Mouse (Mus musculus) cerebellum, adult 9-11 months (tissue): ENCODE data around the gene Upp2.

ENCODE experiments used
- DNase-seq: peaks from one replicate; pipeline ENCODE4 v3.0.0; 2022

Upp2 gene

DNA sequence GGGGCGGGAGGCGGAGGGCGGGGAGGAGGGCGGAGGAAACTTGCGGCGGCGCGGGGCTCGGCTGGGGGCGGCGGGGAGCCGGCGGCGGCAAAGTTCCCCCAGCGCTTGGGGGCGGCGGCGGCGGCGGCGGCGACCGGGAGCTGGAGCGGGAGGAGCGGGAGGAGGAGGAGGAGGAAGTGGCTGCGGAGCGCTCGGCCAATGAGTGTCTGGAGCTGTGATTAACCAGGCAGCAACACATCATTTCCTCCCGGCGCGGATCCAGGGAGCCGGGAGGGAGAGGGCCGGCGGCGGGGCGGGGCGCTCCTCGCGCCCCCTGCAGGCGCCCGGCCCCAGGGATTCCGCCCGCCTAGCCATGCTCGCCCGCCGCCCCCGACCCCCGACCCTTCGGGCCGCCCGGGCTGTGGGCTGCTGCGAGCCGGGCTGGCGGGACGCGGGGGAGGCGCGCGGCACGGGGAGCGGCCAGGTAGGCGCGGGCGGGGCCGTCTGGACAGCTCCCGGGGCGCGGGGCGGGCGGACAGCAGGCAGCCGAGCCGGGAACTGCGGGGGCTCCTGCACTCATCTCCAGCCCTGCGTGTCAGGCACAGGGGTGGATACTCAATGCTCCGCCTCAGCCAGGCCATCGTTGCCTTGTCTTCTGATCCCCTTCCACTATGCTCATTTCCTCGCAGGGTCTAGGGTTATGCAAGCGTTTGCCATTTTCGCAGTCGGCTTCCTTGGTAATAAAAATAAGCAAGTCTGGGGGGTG, at the start of gene Upp2, which contains the start of gene Acvr1:
Upp2 (plus strand) TSS at position 233 of the 745 bp plus-strand sequence.
Acvr1 (minus strand) TSS at position 92 of the 745 bp plus-strand sequence.
- peak; percentile 94 for DNase-seq

DNA sequence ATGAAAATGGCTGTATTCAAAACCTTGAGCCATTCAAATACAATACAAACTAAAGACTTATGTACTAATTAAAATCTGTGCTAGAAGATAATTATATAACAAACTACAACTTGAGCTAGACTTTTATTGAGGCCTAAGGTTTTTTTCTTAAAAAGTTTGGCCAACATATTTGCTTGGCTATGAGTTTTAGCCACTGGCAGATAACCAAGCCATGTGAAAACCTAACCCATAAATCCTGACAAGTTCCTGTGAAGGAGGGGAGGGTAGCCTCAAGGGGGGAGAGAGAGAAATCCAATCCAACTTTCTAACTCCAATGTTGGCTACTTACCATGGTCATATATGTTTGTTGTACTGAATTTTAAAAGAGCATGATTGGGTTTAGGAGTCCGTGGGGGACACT, 48.6 kb upstream of the Upp2 start:
- no peak for DNase-seq

DNA sequence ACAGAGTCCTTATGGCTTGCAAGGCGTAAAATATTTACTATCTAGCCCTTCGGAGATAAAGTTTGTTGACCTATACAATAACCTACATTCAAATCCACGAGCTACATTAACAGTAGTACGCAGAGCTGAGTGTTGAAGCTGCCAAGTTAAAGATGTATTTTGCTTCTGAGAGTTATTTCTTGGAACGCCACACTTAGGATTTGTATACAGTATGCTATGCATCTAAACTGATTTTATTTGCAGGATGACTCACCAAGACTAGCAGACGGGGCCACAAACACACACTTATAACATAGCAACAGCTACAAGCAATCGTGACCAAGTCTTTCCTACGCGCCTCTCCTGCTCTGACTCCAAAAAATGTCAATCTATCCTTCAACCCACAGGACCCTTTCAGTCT, 46.4 kb upstream of the Upp2 start:
- DNase-seq = no peak

DNA sequence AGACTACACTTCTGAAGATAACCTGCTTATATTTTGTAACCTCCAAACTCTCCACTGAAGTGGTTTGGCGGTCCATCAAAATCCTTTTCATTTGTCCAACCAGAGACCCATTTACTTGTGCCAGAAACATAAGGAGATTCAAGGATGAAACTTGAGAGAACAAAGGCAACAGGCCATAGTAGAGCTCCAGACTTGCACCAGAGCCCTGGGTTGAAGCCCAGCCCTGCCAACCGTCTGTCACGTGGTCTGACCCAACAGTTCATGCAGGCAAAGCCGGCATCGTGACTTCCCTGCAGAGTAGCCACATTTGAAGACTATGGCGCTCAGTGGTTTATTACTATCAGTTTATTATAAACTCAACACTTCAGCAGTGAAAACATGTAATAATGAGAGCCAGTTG, 45.5 kb upstream of the Upp2 start:
- DNase-seq = no peak

GRCm38 (mm10) chr2:58523097-58523496, 44.0 kb upstream of the Upp2 start:
- DNase-seq = no peak

- DNase-seq = no peak
These were observed 43.2 kb upstream of the Upp2 start for GRCm38 (mm10) chr2:58523894-58524293.

DNA sequence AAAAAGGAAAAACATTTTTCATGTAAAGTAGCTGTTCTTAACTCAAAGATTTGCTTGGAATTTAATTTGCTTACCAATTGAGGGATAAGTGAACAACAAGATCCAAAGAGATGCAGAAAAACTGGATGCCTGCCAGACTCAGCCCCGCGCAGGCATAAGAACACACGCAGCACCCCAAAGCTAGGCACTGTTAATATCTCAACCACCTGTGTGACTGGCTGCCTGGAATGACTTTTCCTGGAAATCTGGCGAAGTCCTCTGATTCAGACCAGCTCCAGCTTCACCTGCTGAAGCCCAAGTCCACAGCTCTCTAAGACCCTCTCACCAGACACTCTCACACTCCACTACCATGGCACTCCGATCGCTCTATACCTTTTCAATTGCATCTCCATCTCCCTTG, 42.7 kb upstream of the Upp2 start:
- no peak for DNase-seq

DNA sequence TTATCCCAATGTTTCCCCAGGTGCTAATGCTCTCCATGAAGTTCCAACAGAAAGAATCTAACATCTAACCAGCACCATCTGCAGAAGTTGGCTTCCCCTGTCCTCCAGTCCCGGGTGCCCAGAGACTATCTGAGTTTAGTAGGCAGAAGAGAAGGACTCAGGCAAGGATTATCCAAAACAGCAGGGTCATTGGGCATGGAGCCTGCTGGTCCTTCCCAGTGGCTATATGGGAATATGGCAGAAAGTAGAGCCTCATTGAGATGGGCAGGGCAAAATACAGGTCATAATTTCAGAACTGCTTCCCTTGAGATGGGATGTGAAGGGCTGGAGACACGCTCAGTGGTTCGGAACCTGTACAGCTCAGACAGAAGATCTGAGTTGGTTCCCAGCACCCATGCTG, 39.3 kb upstream of the Upp2 start:
- no peak for DNase-seq

DNA sequence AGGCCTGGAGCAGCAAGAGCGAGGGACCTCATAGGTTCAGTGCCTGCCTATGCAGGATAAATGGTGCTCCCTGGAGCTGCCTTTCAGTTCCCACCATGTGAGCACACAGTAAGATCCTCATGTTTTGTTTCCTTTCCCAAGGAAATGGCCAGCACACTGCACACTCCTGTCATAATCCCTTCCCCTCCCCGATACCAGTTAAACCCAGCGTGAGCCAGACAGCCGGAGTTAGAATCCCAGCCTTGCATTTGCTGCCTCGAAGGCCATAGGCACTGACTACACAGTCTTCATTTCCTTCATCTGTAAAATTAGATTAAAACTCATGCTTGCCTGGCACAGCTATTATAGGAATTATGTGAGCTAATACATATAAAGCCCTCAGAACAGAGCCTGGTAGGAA, 37.7 kb upstream of the Upp2 start:
- DNase-seq = no peak

- peak; percentile 44 for DNase-seq
These were observed 37.1 kb upstream of the Upp2 start for GRCm38 (mm10) chr2:58529860-58530440.

GRCm38 (mm10) chr2:58530521-58530920, 36.6 kb upstream of the Upp2 start:
- no peak for DNase-seq

GRCm38 (mm10) chr2:58532260-58532850, 34.7 kb upstream of the Upp2 start:
- peak; percentile 63 for DNase-seq

DNA sequence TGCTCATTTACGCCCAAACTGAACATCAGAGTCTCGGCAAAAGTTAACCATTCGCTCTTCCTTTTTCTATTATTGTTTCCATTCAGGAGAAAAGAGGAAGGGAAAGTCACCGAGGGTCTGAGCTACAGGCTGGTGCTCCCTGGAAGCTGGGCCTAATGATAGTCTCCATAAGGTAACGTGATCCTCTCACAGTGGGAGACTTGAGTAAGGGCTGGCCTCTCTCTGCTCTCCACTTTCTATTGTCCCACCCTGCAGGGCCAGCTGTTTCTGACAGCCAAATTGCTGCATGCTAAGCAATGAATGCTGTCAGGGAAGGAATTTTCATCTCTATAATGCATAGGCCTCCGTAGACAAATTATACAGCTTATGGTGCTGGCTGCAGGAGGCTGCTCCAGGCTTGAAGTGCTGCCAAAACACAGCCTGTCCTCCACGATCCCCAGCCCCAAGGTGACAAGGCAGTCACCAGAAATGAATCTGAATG, 33.5 kb upstream of the Upp2 start:
- DNase-seq = peak; percentile 81

DNA sequence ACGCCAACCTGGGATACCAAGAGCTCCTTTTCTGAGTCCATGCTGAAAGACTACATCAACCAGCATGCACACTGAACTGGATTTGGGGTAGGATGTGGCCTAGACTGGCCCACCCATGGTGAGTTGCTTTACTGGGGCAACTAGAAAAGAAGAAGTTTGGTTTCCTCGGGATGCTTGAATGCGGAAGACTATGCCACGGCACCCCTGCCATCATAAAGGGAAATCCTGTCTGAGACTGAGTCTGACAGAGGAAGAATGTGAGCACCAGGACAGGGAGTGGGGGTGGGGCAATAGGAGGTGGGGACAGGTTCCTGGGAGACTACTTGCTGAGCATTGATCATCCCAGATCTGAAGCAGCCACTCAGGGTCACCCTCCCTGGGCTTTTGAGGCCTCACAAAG, 32.7 kb upstream of the Upp2 start:
- DNase-seq = no peak

- no peak for DNase-seq
These were observed 31.9 kb upstream of the Upp2 start for GRCm38 (mm10) chr2:58535233-58535632.

DNA sequence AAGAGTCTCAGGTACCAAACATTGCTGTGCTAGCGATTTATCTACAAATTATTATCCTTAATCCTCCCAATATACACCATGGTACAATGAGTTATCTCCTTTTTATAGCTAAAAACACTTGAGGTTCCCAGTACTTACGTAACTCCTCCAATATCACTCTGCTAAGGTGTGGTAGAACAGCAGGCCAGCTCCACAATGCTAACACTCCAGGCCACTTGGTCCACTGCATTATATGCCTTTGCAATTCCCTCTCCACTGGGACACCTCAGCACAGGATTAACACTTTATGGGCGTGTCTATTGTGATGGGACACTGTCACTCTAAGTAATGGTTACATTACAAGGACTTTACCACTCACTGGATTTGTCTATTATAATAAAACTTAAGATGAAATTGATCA, 30.3 kb upstream of the Upp2 start:
- no peak for DNase-seq

- DNase-seq = no peak
These were observed 28.9 kb upstream of the Upp2 start for GRCm38 (mm10) chr2:58538196-58538595.

GRCm38 (mm10) chr2:58543252-58543651, 23.8 kb upstream of the Upp2 start:
- no peak for DNase-seq

GRCm38 (mm10) chr2:58544368-58544767, 22.7 kb upstream of the Upp2 start:
- DNase-seq = no peak

- DNase-seq = no peak
These were observed 20.8 kb upstream of the Upp2 start for GRCm38 (mm10) chr2:58546264-58546663.

DNA sequence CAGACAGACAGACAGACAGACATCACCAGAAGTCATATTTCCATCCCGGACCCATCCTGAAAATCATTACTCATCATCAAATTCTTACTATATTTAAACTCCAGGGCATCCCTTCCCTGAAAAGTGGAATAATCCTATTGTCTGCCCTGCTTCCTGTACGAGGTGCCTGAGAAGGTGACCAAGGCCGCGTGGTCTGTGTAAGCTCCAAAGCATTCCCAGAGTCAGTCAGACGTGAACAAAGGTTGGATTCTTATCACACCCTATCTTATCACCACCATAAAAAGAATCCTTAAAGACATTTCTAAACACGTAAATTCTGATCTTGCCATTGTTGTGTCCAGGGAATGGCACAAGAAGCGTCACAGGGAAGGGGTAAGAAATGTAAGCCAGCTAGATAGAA, 18.2 kb upstream of the Upp2 start:
- DNase-seq = no peak

DNA sequence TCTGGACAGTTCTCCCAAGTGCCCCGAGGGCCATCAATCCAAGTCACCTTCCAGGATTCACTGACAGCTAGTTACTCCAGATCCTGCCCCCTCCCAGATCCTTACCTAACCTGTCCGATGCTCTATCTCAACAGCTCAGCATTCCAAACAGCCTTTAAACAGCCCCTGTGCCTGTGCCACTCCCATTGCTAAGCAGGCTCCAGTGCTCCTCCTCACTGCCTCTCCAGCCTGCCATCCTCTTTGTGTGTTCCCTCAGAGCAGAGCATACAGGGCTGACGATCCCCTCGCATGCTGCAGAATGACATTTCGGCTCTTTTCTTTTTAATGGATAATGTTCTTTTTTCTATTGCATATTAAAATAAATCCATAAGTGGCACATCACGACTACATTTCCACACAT, 17.1 kb upstream of the Upp2 start:
- DNase-seq = no peak

GRCm38 (mm10) chr2:58550488-58550887, 16.6 kb upstream of the Upp2 start:
- no peak for DNase-seq

- DNase-seq = no peak
These were observed 15.2 kb upstream of the Upp2 start for GRCm38 (mm10) chr2:58551866-58552265.
